Mouse (Mus musculus): ENCODE results near the gene Cox6b2. TPM values are rescaled to one million over a fixed set of nuclear protein-coding genes. Genes with fewer than 3 reads are reported as not detected.

Cox6b2 gene
- polyA plus RNA-seq, 1 experiment from 2014 or later, result 75.6 TPM

- Histone ChIP-seq H3K36me3 (peaks cover 27% of the 10 kb centered on the region), H3K27ac (peak within 1 kb of the TSS; percentile 92), H3K27me3 (no peaks in the 10 kb centered on the region), H3K4me2 (peak within 1 kb of the TSS; percentile 82), H3K4me3 (peak within 1 kb of the TSS; percentile 75), H3K4me1 (peaks cover 24% of the 10 kb centered on the region), H3K9me3 (no peaks in the 10 kb centered on the region), H3K9ac (peak within 1 kb of the TSS; percentile 89)
- ATAC-seq (ENCODE audit: insufficient number of reproducible peaks, insufficient read depth, low FRiP score, low TSS enrichment, low read depth), result peak; percentile 99
- under 1% methylated on average over 38 of the region's 44 CpGs for WGBS
These were observed 13.2 kb downstream of the Cox6b2 start, which contains the start of gene Kmt5c for GRCm38 (mm10) chr7:4739544-4740275. TSS of gene Kmt5c (plus strand) at chr7:4740115.

GRCm38 (mm10) chr7:4739041-4739543 is 13.8 kb downstream of the Cox6b2 start:
- Histone ChIP-seq H3K9ac (peak overlapping the region; percentile 65), H3K4me1 (peaks cover 24% of the 10 kb centered on the region), H3K4me2 (peak overlapping the region; percentile 65), H3K27ac (peak overlapping the region; percentile 86), H3K36me3 (peaks cover 22% of the 10 kb centered on the region), H3K27me3 (no peaks in the 10 kb centered on the region), H3K4me3 (peak overlapping the region; percentile 75), H3K9me3 (no peaks in the 10 kb centered on the region)
- 52% methylated on average over 10 of the region's 10 CpGs for WGBS
- ATAC-seq (ENCODE audit: insufficient number of reproducible peaks, insufficient read depth, low FRiP score, low TSS enrichment, low read depth), result no peak

- Histone ChIP-seq H3K9ac (no peak overlapping the region), H3K4me1 (no peaks in the 10 kb centered on the region), H3K27me3 (no peaks in the 10 kb centered on the region), H3K4me2 (no peak overlapping the region), H3K36me3 (no peaks in the 10 kb centered on the region), H3K9me3 (no peaks in the 10 kb centered on the region), H3K4me3 (no peak overlapping the region), H3K27ac (no peak overlapping the region)
- 63% methylated on average over 6 of the region's 6 CpGs for WGBS
- ATAC-seq (ENCODE audit: insufficient number of reproducible peaks, insufficient read depth, low FRiP score, low TSS enrichment, low read depth), result no peak
These were observed 19.9 kb downstream of the Cox6b2 start for GRCm38 (mm10) chr7:4732968-4733392.

GRCm38 (mm10) chr7:4731090-4731489 is 21.8 kb downstream of the Cox6b2 start:
- Histone ChIP-seq H3K36me3 (no peaks in the 10 kb centered on the region), H3K4me2 (no peak overlapping the region), H3K4me1 (no peaks in the 10 kb centered on the region), H3K27ac (no peak overlapping the region), H3K4me3 (no peak overlapping the region), H3K9me3 (no peaks in the 10 kb centered on the region), H3K27me3 (no peaks in the 10 kb centered on the region), H3K9ac (0 out of 2 replicates have a peak overlapping the region, but pooled peaks have one; percentile 3)
- no peak for ATAC-seq (ENCODE audit: insufficient number of reproducible peaks, insufficient read depth, low FRiP score, low TSS enrichment, low read depth)
- WGBS, result 82% methylated on average over 5 of the region's 5 CpGs

- WGBS, result 74% methylated on average over 7 of the region's 7 CpGs
- no peak within 1 kb of the TSS for H3K9ac ChIP-seq
- H3K4me3 ChIP-seq, result no peak within 1 kb of the TSS
- H3K4me2 ChIP-seq, result 0 out of 2 replicates have a peak within 1 kb of the TSS, but pooled peaks have one; percentile 59
- ATAC-seq (ENCODE audit: insufficient number of reproducible peaks, insufficient read depth, low FRiP score, low TSS enrichment, low read depth), result no peak
- no peaks in the 10 kb centered on the region for H3K27me3 ChIP-seq
- H3K9me3 ChIP-seq, result no peaks in the 10 kb centered on the region
- H3K36me3 ChIP-seq, result no peaks in the 10 kb centered on the region
- no peaks in the 10 kb centered on the region for H3K4me1 ChIP-seq
- no peak within 1 kb of the TSS for H3K27ac ChIP-seq
These were observed 27.7 kb downstream of the Cox6b2 start, which contains the start of gene Tmem150b for GRCm38 (mm10) chr7:4725169-4725568. TSS of gene Tmem150b (minus strand) at chr7:4725249.

GRCm38 (mm10) chr7:4724359-4724758 is 28.5 kb downstream of the Cox6b2 start:
- no peaks in the 10 kb centered on the region for H3K9me3 ChIP-seq
- ATAC-seq (ENCODE audit: insufficient number of reproducible peaks, insufficient read depth, low FRiP score, low TSS enrichment, low read depth), result no peak
- H3K27me3 ChIP-seq, result no peaks in the 10 kb centered on the region
- H3K4me2 ChIP-seq, result no peak overlapping the region
- no peak overlapping the region for H3K27ac ChIP-seq
- H3K4me3 ChIP-seq, result no peak overlapping the region
- 72% methylated on average over 3 of the region's 3 CpGs for WGBS
- no peak overlapping the region for H3K9ac ChIP-seq
- H3K4me1 ChIP-seq, result no peaks in the 10 kb centered on the region
- H3K36me3 ChIP-seq, result no peaks in the 10 kb centered on the region

- Histone ChIP-seq H3K36me3 (no peaks in the 10 kb centered on the region), H3K4me1 (no peaks in the 10 kb centered on the region), H3K9me3 (no peaks in the 10 kb centered on the region), H3K9ac (peak overlapping the region; percentile 47; the same call in 1 of the 2 replicates), H3K4me3 (peak overlapping the region; percentile 34), H3K27me3 (no peaks in the 10 kb centered on the region), H3K27ac (no peak overlapping the region), H3K4me2 (peak overlapping the region; percentile 59)
- 36% methylated on average over 12 of the region's 12 CpGs for WGBS
- ATAC-seq (ENCODE audit: insufficient number of reproducible peaks, insufficient read depth, low FRiP score, low TSS enrichment, low read depth), result no peak
These were observed 29.4 kb downstream of the Cox6b2 start for GRCm38 (mm10) chr7:4723508-4723907.

- H3K4me1 ChIP-seq, result no peaks in the 10 kb centered on the region
- H3K4me3 ChIP-seq, result no peak overlapping the region
- peaks cover 28% of the 10 kb centered on the region for H3K36me3 ChIP-seq
- WGBS, result 88% methylated on average over 3 of the region's 3 CpGs
- no peak for ATAC-seq (ENCODE audit: insufficient number of reproducible peaks, insufficient read depth, low FRiP score, low TSS enrichment, low read depth)
- no peaks in the 10 kb centered on the region for H3K27me3 ChIP-seq
- no peak overlapping the region for H3K4me2 ChIP-seq
- no peaks in the 10 kb centered on the region for H3K9me3 ChIP-seq
- H3K27ac ChIP-seq, result no peak overlapping the region
- no peak overlapping the region for H3K9ac ChIP-seq
These were observed 33.6 kb downstream of the Cox6b2 start for GRCm38 (mm10) chr7:4719276-4719675.

GRCm38 (mm10) chr7:4716955-4717354 is 35.9 kb downstream of the Cox6b2 start:
- H3K27me3 ChIP-seq, result no peaks in the 10 kb centered on the region
- H3K36me3 ChIP-seq, result peaks cover 51% of the 10 kb centered on the region
- no peak for ATAC-seq (ENCODE audit: insufficient number of reproducible peaks, insufficient read depth, low FRiP score, low TSS enrichment, low read depth)
- no peak overlapping the region for H3K4me3 ChIP-seq
- 71% methylated on average over 6 of the region's 6 CpGs for WGBS
- no peaks in the 10 kb centered on the region for H3K4me1 ChIP-seq
- no peaks in the 10 kb centered on the region for H3K9me3 ChIP-seq
- no peak overlapping the region for H3K4me2 ChIP-seq
- H3K9ac ChIP-seq, result no peak overlapping the region
- H3K27ac ChIP-seq, result no peak overlapping the region

GRCm38 (mm10) chr7:4712594-4712993 is 40.3 kb downstream of the Cox6b2 start:
- Histone ChIP-seq H3K4me2 (no peak overlapping the region), H3K4me3 (no peak overlapping the region), H3K4me1 (no peaks in the 10 kb centered on the region), H3K9me3 (no peaks in the 10 kb centered on the region), H3K27me3 (no peaks in the 10 kb centered on the region), H3K27ac (no peak overlapping the region), H3K9ac (no peak overlapping the region), H3K36me3 (peaks cover 92% of the 10 kb centered on the region)
- 74% methylated on average over 3 of the region's 3 CpGs for WGBS
- no peak for ATAC-seq (ENCODE audit: insufficient number of reproducible peaks, insufficient read depth, low FRiP score, low TSS enrichment, low read depth)

- H3K4me2 ChIP-seq, result no peak overlapping the region
- WGBS, result 47% methylated on average over 18 of the region's 18 CpGs
- no peaks in the 10 kb centered on the region for H3K27me3 ChIP-seq
- H3K9ac ChIP-seq, result no peak overlapping the region
- ATAC-seq (ENCODE audit: insufficient number of reproducible peaks, insufficient read depth, low FRiP score, low TSS enrichment, low read depth), result no peak
- H3K27ac ChIP-seq, result no peak overlapping the region
- H3K4me1 ChIP-seq, result peaks cover 12% of the 10 kb centered on the region; the same call in 1 of the 2 replicates
- H3K4me3 ChIP-seq, result no peak overlapping the region
- no peaks in the 10 kb centered on the region for H3K9me3 ChIP-seq
- peaks cover 84% of the 10 kb centered on the region for H3K36me3 ChIP-seq
These were observed 47.8 kb downstream of the Cox6b2 start for GRCm38 (mm10) chr7:4705098-4705497.

- Histone ChIP-seq H3K4me2 (no peak overlapping the region), H3K36me3 (peaks cover 83% of the 10 kb centered on the region), H3K9ac (no peak overlapping the region), H3K4me3 (no peak overlapping the region), H3K9me3 (no peaks in the 10 kb centered on the region), H3K27me3 (no peaks in the 10 kb centered on the region), H3K27ac (no peak overlapping the region), H3K4me1 (peaks cover 12% of the 10 kb centered on the region; the same call in 1 of the 2 replicates)
- no peak for ATAC-seq (ENCODE audit: insufficient number of reproducible peaks, insufficient read depth, low FRiP score, low TSS enrichment, low read depth)
- 94% methylated on average over 7 of the region's 7 CpGs for WGBS
These were observed 49.7 kb downstream of the Cox6b2 start for GRCm38 (mm10) chr7:4703195-4703594.

All from embryonic facial prominence, embryonic 13.5 days (tissue).